Mouse (Mus musculus): Measurements from ENCODE around the gene Trpv4.

Gene Trpv4

DNA sequence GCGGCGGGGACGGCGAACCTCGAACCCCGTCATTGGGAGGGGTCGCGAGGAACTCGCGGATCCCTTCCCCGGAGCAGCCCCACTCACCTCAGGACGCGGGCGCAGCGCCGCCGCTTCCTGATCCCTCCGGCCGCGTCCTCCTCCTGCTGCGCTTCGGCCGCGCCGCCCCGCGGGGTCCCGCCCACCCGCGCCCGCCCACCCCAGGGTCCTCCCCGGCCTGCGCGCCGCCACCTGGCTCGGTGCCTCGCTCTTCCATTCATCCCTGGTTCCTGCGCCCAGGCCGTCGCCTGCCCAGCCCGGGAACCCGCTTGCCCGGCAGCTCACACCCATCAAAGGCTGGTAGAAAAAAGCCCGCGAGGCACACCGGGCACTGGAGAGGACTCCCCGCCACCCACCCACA, at the start of gene Trpv4:
TSS of gene Trpv4 (minus strand) at position 167 of the 400 bp plus-strand sequence.
- peak; percentile 46 for DNase-seq (ENCODE audit: low spot score)

GRCm38 (mm10) chr5:114707265-114708068, 49.2 kb upstream of the Trpv4 start, which contains the start of gene Tchp:
TSS of gene Tchp (plus strand) at chr5:114707760.
- DNase-seq (ENCODE audit: low spot score) = peak; percentile 94

GRCm38 (mm10) chr5:114702403-114703392, 44.5 kb upstream of the Trpv4 start:
- no peak for DNase-seq (ENCODE audit: low spot score)

DNA sequence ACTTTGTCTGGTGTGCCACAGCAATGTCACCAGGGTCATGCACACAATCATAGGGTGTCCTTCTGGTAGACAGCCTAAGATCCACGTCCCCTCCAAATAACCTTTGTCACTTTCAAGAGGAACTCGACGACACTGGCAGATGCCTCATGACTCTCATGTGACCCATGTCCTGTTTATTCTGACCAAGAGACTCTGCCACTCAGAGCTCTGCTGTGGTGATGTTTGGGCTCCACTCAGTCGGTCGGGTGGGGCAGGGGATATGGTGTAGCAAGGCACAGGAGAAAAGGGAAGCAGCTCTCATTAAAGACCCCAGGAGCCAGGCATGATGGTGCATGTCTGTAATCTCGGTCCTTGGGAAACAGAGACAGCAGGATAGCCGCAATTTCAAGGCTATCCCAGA, 40.8 kb upstream of the Trpv4 start:
- no peak for DNase-seq (ENCODE audit: low spot score)

GRCm38 (mm10) chr5:114698044-114698746, 40.0 kb upstream of the Trpv4 start:
- DNase-seq (ENCODE audit: low spot score) = no peak

DNA sequence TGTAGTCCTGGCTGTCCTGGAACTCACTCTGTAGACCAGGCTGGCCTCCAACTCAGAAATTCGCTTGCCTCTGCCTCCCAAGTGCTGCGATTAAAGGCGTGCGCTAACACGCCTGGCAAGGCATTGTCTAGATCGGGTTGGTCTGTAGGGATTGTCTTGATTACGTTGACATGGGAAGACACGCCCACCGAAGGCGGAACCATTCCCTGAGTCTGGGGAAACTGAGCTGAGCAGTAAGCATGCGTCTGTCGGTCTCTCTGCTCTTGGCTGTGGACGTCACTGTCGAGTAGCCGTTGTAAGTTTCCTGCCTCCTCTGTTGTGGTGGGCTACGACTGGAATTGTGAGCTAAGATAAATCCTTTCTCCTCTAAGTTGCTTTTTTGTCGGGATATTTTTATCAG, 38.7 kb upstream of the Trpv4 start:
- DNase-seq (ENCODE audit: low spot score) = no peak

DNA sequence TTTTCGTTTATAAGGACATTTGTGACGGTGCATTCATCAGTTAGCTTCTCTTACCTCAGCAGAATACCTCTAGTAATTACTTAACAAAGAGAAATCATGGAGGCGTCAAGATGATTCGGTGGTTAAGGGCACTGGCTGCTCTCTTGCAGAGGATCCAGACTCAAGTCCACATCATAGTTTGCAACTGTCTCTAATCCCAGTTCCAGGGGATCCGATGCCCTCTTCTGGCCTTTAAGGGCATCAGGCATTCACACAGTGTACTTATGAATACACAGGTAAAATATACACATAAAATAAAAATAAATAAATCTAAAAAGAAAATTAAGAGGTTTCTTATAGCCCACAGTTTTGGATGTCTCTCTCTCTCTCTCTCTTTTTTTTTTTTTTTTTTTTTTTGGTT, 37.6 kb upstream of the Trpv4 start:
- DNase-seq (ENCODE audit: low spot score) = no peak

- DNase-seq (ENCODE audit: low spot score) = peak; percentile 93
These were observed 32.7 kb upstream of the Trpv4 start, which contains the start of gene Gltp for GRCm38 (mm10) chr5:114690633-114691567. TSS of gene Gltp (minus strand) at chr5:114690984.

DNA sequence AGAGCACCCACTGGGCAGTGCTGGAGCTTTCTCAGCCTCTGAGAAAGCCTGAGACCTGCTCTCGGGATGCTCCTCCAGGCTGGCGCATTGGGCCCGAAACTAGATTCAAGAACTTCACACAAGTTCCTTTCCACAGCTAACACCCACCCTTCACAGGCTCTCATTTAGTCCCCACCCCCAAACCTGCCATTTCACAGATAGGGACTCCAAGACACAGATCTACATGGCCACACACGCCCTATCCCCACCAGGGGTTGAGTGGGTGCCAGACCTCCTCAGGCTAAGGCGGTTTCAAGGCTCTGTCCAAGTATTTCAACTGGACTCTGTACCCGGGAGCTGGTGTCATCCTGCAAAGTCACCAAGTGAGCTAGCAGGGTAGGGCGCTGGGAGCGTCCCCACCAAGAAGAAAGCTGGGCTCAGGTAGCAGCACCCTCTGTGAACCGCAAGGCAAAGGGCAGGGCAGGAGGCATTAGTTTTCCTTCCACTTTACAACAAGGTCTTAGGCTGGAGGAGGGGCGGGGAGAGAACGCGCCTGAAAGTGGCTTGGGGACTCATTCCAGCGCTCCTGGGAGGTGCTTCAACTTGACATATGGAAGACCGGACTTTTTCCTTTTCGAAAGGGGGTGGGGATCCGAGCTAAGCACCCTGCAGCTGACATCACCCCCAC, 31.6 kb upstream of the Trpv4 start:
- DNase-seq (ENCODE audit: low spot score) = no peak

- no peak for DNase-seq (ENCODE audit: low spot score)
These were observed 30.5 kb upstream of the Trpv4 start for GRCm38 (mm10) chr5:114688703-114689102.

- DNase-seq (ENCODE audit: low spot score) = no peak
These were observed 29.7 kb upstream of the Trpv4 start for GRCm38 (mm10) chr5:114687901-114688300.

GRCm38 (mm10) chr5:114686726-114687210, 28.5 kb upstream of the Trpv4 start:
- no peak for DNase-seq (ENCODE audit: low spot score)

GRCm38 (mm10) chr5:114685986-114686385, 27.8 kb upstream of the Trpv4 start:
- DNase-seq (ENCODE audit: low spot score) = no peak

- DNase-seq (ENCODE audit: low spot score) = no peak
These were observed 23.5 kb upstream of the Trpv4 start for GRCm38 (mm10) chr5:114681717-114682116.

- DNase-seq (ENCODE audit: low spot score) = no peak
These were observed 22.6 kb upstream of the Trpv4 start for GRCm38 (mm10) chr5:114680676-114681285.

DNA sequence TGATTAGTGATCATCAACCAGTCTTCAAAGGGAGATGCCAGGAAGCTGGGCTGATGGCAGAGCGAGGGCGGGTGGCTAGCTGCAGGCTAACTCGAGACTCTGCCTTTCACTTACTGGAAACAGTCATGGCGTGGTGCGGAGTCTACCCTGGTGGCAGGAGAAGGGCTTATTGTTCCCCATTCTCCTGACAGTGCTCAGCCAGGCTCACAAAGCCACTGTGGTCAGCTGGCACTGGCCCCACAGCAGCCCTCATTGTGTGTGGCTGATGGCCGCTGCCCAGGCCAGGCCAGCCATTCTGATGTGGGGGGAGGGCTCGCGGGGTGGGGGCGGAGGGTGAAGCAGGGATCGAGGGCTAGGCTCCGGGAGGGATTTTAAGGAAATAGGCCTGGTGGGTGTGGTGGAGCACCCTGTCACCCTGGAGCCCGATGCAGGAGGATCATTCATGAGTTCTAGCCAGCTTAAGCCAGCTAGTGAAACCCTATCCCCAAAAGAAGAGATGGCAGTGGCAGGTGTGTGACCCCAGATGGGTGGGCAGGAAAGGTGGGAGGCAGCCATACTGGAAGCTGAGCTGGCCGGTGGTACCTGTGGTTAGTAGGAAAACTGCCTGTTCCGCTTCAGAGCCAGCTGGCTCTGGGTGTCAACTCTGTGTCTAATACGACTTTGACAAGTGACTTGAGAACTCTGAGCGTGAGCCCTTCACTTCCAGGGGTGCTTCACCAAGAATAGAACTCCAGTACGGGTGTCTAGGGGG, 21.8 kb upstream of the Trpv4 start:
- DNase-seq (ENCODE audit: low spot score) = no peak

GRCm38 (mm10) chr5:114674594-114674993, 16.4 kb upstream of the Trpv4 start:
- DNase-seq (ENCODE audit: low spot score) = no peak

DNA sequence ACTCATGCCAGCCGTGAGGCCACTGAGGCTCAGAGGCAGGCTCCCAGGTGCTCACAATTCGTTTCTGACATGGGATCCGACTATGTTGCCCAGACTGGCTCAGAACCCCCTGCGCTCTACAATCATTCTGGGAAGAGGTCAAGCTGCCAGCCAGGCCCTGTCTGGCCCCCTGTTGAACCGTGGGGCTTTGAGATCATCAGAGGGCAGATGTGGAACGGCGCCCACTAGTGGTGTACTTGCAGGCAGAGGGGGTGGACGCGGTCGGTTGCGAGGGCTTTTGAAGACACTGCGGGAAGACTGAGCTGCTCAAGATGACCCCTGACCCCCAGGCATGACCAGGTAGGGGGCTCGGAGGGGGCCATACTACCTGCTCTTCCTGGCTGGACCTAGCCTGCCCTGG, 14.9 kb upstream of the Trpv4 start:
- DNase-seq (ENCODE audit: low spot score) = no peak

DNA sequence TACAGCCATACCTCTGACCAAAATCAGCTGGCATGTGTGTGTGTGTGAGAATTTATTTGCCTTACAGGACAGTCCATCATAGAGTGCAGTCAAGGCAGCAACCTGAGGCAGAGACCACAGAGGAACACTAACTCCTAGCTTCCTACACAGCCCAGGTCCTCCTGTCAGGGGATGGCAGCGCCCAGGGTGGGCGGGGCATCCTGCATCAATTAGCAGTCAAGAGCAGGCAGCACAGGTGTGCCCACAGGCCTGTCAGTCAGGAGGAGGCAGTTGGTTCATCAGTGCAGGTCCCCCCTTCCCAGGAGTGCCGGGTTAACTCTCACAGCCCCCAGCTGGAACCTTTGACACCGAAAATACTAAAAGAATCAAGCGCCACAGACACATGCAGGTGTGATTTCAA, 10.8 kb upstream of the Trpv4 start:
- no peak for DNase-seq (ENCODE audit: low spot score)
